Mouse (Mus musculus) heart, adult 18-20 months (tissue): ENCODE results near the gene Gtf3a. TPM values are rescaled to one million over a fixed set of nuclear protein-coding genes. Genes with fewer than 3 reads are reported as not detected.
"Not testable (repeated sequence)": the region's sequence is repeated elsewhere in the genome, so short reads cannot be mapped to it uniquely, and the experiment has no call there.

Source experiments
- DNase-seq, 2 experiments: peaks; one replicate each; pipeline ENCODE4 v3.0.0; 2021 to 2022; ENCODE audit warnings: mixed read lengths in 1 of 2
- total RNA-seq, 2 experiments: library from RNA; stranded (reverse); gene quantifications; 2 replicates each; pipeline ENCODE4 v1.2.3; 2021

Gene Gtf3a
- total RNA-seq, 2 experiments from 2014 or later, result 17.0 to 21.8 TPM

- DNase-seq, result no peak
These were observed 10.6 kb upstream of the Gtf3a start for GRCm38 (mm10) chr5:146937541-146938503.

GRCm38 (mm10) chr5:146939109-146939796 is 9.2 kb upstream of the Gtf3a start:
- no peak for DNase-seq

GRCm38 (mm10) chr5:146940219-146940618 is 8.2 kb upstream of the Gtf3a start:
- DNase-seq, result peak in 1 of 2 experiments; percentile 64

GRCm38 (mm10) chr5:146941939-146942338 is 6.5 kb upstream of the Gtf3a start:
- DNase-seq, result not testable (repeated sequence)

GRCm38 (mm10) chr5:146942965-146943364 is 5.5 kb upstream of the Gtf3a start:
- DNase-seq, result no peak

- no peak for DNase-seq
These were observed 3.9 kb upstream of the Gtf3a start for GRCm38 (mm10) chr5:146944568-146944967.

GRCm38 (mm10) chr5:146946682-146947081 is 1.8 kb upstream of the Gtf3a start:
- peak in 1 of 2 experiments; percentile 17 for DNase-seq

- DNase-seq, result peak in 1 of 2 experiments; percentile 36
These were observed 960 bp upstream of the Gtf3a start for GRCm38 (mm10) chr5:146947497-146947896.

GRCm38 (mm10) chr5:146948041-146948507 is 383 bp upstream of the Gtf3a start:
- DNase-seq, result no peak

- no peak for DNase-seq
These were observed 6.1 kb downstream of the Gtf3a start for GRCm38 (mm10) chr5:146954576-146954975.

- no peak for DNase-seq
These were observed 7.2 kb downstream of the Gtf3a start for GRCm38 (mm10) chr5:146955651-146956050.

GRCm38 (mm10) chr5:146956678-146957077 is 8.2 kb downstream of the Gtf3a start:
- no peak for DNase-seq

GRCm38 (mm10) chr5:146963118-146963936 is 14.9 kb downstream of the Gtf3a start, which contains the start of gene Mtif3:
TSS of gene Mtif3 (minus strand) at chr5:146963800.
- peak; percentile 89 to 90 for DNase-seq

GRCm38 (mm10) chr5:146963937-146964278 is 15.5 kb downstream of the Gtf3a start:
- no peak for DNase-seq

GRCm38 (mm10) chr5:146968695-146969393 is 20.4 kb downstream of the Gtf3a start:
- DNase-seq, result no peak

- peak in 1 of 2 experiments; percentile 9 for DNase-seq
These were observed 23.5 kb downstream of the Gtf3a start for GRCm38 (mm10) chr5:146971776-146972561.

- no peak for DNase-seq
These were observed 24.9 kb downstream of the Gtf3a start for GRCm38 (mm10) chr5:146973353-146973752.

- no peak for DNase-seq
These were observed 25.7 kb downstream of the Gtf3a start for GRCm38 (mm10) chr5:146973858-146974780.

- DNase-seq, result no peak
These were observed 26.3 kb downstream of the Gtf3a start for GRCm38 (mm10) chr5:146974781-146975123.

- DNase-seq, result no peak
These were observed 32.9 kb downstream of the Gtf3a start for GRCm38 (mm10) chr5:146981376-146981775.
